Mouse (Mus musculus): Measurements from ENCODE around the gene Grasp. TPM values are rescaled to one million over a fixed set of nuclear protein-coding genes. Genes with fewer than 3 reads are reported as not detected.

The Grasp gene
- polyA plus RNA-seq, 1 experiment from 2014 or later: 4.5 TPM

- Histone ChIP-seq H3K4me1 (ENCODE audit: control insufficient read depth, insufficient read depth, low read length) (peaks cover 45% of the 10 kb centered on the region), H3K27me3 (ENCODE audit: control insufficient read depth, insufficient read depth, low read length) (peaks cover 4% of the 10 kb centered on the region; the same call in 1 of the 2 replicates), H3K4me2 (peak overlapping the region; percentile 42), H3K4me3 (ENCODE audit: low read depth, low read length) (peak overlapping the region; percentile 13; the same call in 1 of the 2 replicates), H3K36me3 (ENCODE audit: control insufficient read depth, insufficient read depth, low read length) (no peaks in the 10 kb centered on the region), H3K27ac (ENCODE audit: low read depth, low read length) (peak overlapping the region; percentile 84), H3K9ac (ENCODE audit: low read length) (peak overlapping the region; percentile 52), H3K9me3 (ENCODE audit: control insufficient read depth, low read length) (no peaks in the 10 kb centered on the region)
- DNase-seq (ENCODE audit: low spot score, missing footprints) (peak; percentile 93), ATAC-seq (ENCODE audit: low FRiP score) (peak; percentile 70)
- 2% methylated on average over 8 of the region's 8 CpGs for WGBS
Measured at GRCm38 (mm10) chr15:101220905-101221297, 3.1 kb upstream of the Grasp start.

- ATAC-seq (ENCODE audit: low FRiP score) (peak; percentile 73), DNase-seq (ENCODE audit: low spot score, missing footprints) (peak; percentile 97)
- peaks cover 45% of the 10 kb centered on the region for H3K4me1 ChIP-seq (ENCODE audit: control insufficient read depth, insufficient read depth, low read length)
- H3K36me3 ChIP-seq (ENCODE audit: control insufficient read depth, insufficient read depth, low read length): no peaks in the 10 kb centered on the region
- under 1% methylated on average over 14 of the region's 14 CpGs for WGBS
- no peaks in the 10 kb centered on the region for H3K9me3 ChIP-seq (ENCODE audit: control insufficient read depth, low read length)
- peak overlapping the region; percentile 22 for H3K4me3 ChIP-seq (ENCODE audit: low read depth, low read length)
- peaks cover 4% of the 10 kb centered on the region; the same call in 1 of the 2 replicates for H3K27me3 ChIP-seq (ENCODE audit: control insufficient read depth, insufficient read depth, low read length)
- peak overlapping the region; percentile 84 for H3K27ac ChIP-seq (ENCODE audit: low read depth, low read length)
- peak overlapping the region; percentile 42 for H3K4me2 ChIP-seq
- H3K9ac ChIP-seq (ENCODE audit: low read length): peak overlapping the region; percentile 52
Measured at GRCm38 (mm10) chr15:101221298-101222104, 2.5 kb upstream of the Grasp start.

- peak; percentile 90 for DNase-seq (ENCODE audit: low spot score, missing footprints)
- Histone ChIP-seq H3K9me3 (ENCODE audit: control insufficient read depth, low read length) (no peaks in the 10 kb centered on the region), H3K4me1 (ENCODE audit: control insufficient read depth, insufficient read depth, low read length) (peaks cover 46% of the 10 kb centered on the region), H3K4me3 (ENCODE audit: low read depth, low read length) (no peak overlapping the region; the same call in 1 of the 2 replicates), H3K9ac (ENCODE audit: low read length) (peak overlapping the region; percentile 0; the same call in 1 of the 2 replicates), H3K4me2 (peak overlapping the region; percentile 96), H3K36me3 (ENCODE audit: control insufficient read depth, insufficient read depth, low read length) (no peaks in the 10 kb centered on the region), H3K27ac (ENCODE audit: low read depth, low read length) (no peak overlapping the region), H3K27me3 (ENCODE audit: control insufficient read depth, insufficient read depth, low read length) (peaks cover 4% of the 10 kb centered on the region; the same call in 1 of the 2 replicates)
- 38% methylated on average over 13 of the region's 13 CpGs for WGBS
- ATAC-seq (ENCODE audit: low FRiP score): no peak
Measured at GRCm38 (mm10) chr15:101222897-101223482, 998 bp upstream of the Grasp start.

- Histone ChIP-seq H3K4me2 (peak overlapping the region; percentile 96), H3K4me3 (ENCODE audit: low read depth, low read length) (peak overlapping the region; percentile 73), H3K9ac (ENCODE audit: low read length) (peak overlapping the region; percentile 88), H3K4me1 (ENCODE audit: control insufficient read depth, insufficient read depth, low read length) (peaks cover 47% of the 10 kb centered on the region), H3K36me3 (ENCODE audit: control insufficient read depth, insufficient read depth, low read length) (no peaks in the 10 kb centered on the region), H3K9me3 (ENCODE audit: control insufficient read depth, low read length) (no peaks in the 10 kb centered on the region), H3K27me3 (ENCODE audit: control insufficient read depth, insufficient read depth, low read length) (peaks cover 4% of the 10 kb centered on the region; the same call in 1 of the 2 replicates), H3K27ac (ENCODE audit: low read depth, low read length) (no peak overlapping the region)
- under 1% methylated on average over 5 of the region's 5 CpGs for WGBS
- 0 out of 2 replicates have a peak, but pooled peaks have one; percentile 17 for ATAC-seq (ENCODE audit: low FRiP score)
- no peak for DNase-seq (ENCODE audit: low spot score, missing footprints)
Measured at GRCm38 (mm10) chr15:101223596-101223995, 392 bp upstream of the Grasp start.

- peak overlapping the region; percentile 88 for H3K9ac ChIP-seq (ENCODE audit: low read length)
- no peak for ATAC-seq (ENCODE audit: low FRiP score)
- H3K27ac ChIP-seq (ENCODE audit: low read depth, low read length): no peak overlapping the region
- H3K9me3 ChIP-seq (ENCODE audit: control insufficient read depth, low read length): no peaks in the 10 kb centered on the region
- peak; percentile 93 for DNase-seq (ENCODE audit: low spot score, missing footprints)
- no peaks in the 10 kb centered on the region for H3K36me3 ChIP-seq (ENCODE audit: control insufficient read depth, insufficient read depth, low read length)
- peaks cover 47% of the 10 kb centered on the region for H3K4me1 ChIP-seq (ENCODE audit: control insufficient read depth, insufficient read depth, low read length)
- H3K27me3 ChIP-seq (ENCODE audit: control insufficient read depth, insufficient read depth, low read length): peaks cover 4% of the 10 kb centered on the region; the same call in 1 of the 2 replicates
- 3% methylated on average over 14 of the region's 14 CpGs for WGBS
- peak overlapping the region; percentile 73 for H3K4me3 ChIP-seq (ENCODE audit: low read depth, low read length)
- H3K4me2 ChIP-seq: peak overlapping the region; percentile 96
Measured at GRCm38 (mm10) chr15:101224977-101225376, 989 bp downstream of the Grasp start.

- peak; percentile 89 for DNase-seq (ENCODE audit: low spot score, missing footprints)
- 11% methylated on average over 7 of the region's 7 CpGs for WGBS
- H3K27ac ChIP-seq (ENCODE audit: low read depth, low read length): no peak overlapping the region
- no peak overlapping the region for H3K4me2 ChIP-seq
- no peak overlapping the region for H3K9ac ChIP-seq (ENCODE audit: low read length)
- H3K9me3 ChIP-seq (ENCODE audit: control insufficient read depth, low read length): no peaks in the 10 kb centered on the region
- peaks cover 7% of the 10 kb centered on the region; the same call in 1 of the 2 replicates for H3K36me3 ChIP-seq (ENCODE audit: control insufficient read depth, insufficient read depth, low read length)
- H3K27me3 ChIP-seq (ENCODE audit: control insufficient read depth, insufficient read depth, low read length): peaks cover under 1% of the 10 kb centered on the region; the same call in 1 of the 2 replicates
- H3K4me3 ChIP-seq (ENCODE audit: low read depth, low read length): no peak overlapping the region
- no peak for ATAC-seq (ENCODE audit: low FRiP score)
- peaks cover 18% of the 10 kb centered on the region for H3K4me1 ChIP-seq (ENCODE audit: control insufficient read depth, insufficient read depth, low read length)
Measured at GRCm38 (mm10) chr15:101227971-101228370, 4.0 kb downstream of the Grasp start.

- no peaks in the 10 kb centered on the region for H3K9me3 ChIP-seq (ENCODE audit: control insufficient read depth, low read length)
- peak; percentile 73 for DNase-seq (ENCODE audit: low spot score, missing footprints)
- H3K4me2 ChIP-seq: no peak overlapping the region
- H3K4me1 ChIP-seq (ENCODE audit: control insufficient read depth, insufficient read depth, low read length): peaks cover 8% of the 10 kb centered on the region; the same call in 1 of the 2 replicates
- H3K27me3 ChIP-seq (ENCODE audit: control insufficient read depth, insufficient read depth, low read length): no peaks in the 10 kb centered on the region
- H3K4me3 ChIP-seq (ENCODE audit: low read depth, low read length): no peak overlapping the region
- 97% methylated on average over 21 of the region's 21 CpGs for WGBS
- ATAC-seq (ENCODE audit: low FRiP score): no peak
- H3K36me3 ChIP-seq (ENCODE audit: control insufficient read depth, insufficient read depth, low read length): peaks cover 7% of the 10 kb centered on the region; the same call in 1 of the 2 replicates
- H3K27ac ChIP-seq (ENCODE audit: low read depth, low read length): no peak overlapping the region
- H3K9ac ChIP-seq (ENCODE audit: low read length): no peak overlapping the region
Measured at GRCm38 (mm10) chr15:101228866-101229590, 5.0 kb downstream of the Grasp start.

- Histone ChIP-seq H3K27ac (ENCODE audit: low read depth, low read length) (no peak overlapping the region), H3K4me3 (ENCODE audit: low read depth, low read length) (no peak overlapping the region), H3K9ac (ENCODE audit: low read length) (no peak overlapping the region), H3K27me3 (ENCODE audit: control insufficient read depth, insufficient read depth, low read length) (no peaks in the 10 kb centered on the region), H3K9me3 (ENCODE audit: control insufficient read depth, low read length) (no peaks in the 10 kb centered on the region), H3K4me2 (no peak overlapping the region), H3K36me3 (ENCODE audit: control insufficient read depth, insufficient read depth, low read length) (peaks cover 7% of the 10 kb centered on the region; the same call in 1 of the 2 replicates), H3K4me1 (ENCODE audit: control insufficient read depth, insufficient read depth, low read length) (peaks cover 5% of the 10 kb centered on the region)
- DNase-seq (ENCODE audit: low spot score, missing footprints): no peak
- WGBS: 93% methylated on average over 19 of the region's 19 CpGs
- no peak for ATAC-seq (ENCODE audit: low FRiP score)
Measured at GRCm38 (mm10) chr15:101230503-101230902, 6.5 kb downstream of the Grasp start.

Measured in midbrain, embryonic 11.5 days (tissue).